Mouse (Mus musculus) brain, embryonic 14.5 days (tissue): ENCODE data around the gene Prrx2.
A peak's percentile ranks its signal among the peaks of the same experiment; 100 is the strongest.

Experiments
- CTCF ChIP-seq: fragments of 200-500 bp; IDR thresholded peaks from 2 replicates; pipeline ENCODE4 v1.5.1; 2012; ENCODE audit warnings: inconsistent platforms, mild to moderate bottlenecking, moderate library complexity, borderline replicate concordance; ENCODE audit not compliant: insufficient read depth, insufficient read length; ENCODE audit errors: extremely low read depth
- POLR2A ChIP-seq: fragments of 200-500 bp; IDR thresholded peaks from 2 replicates; pipeline ENCODE4 v1.6.1; 2012; ENCODE audit warnings: mild to moderate bottlenecking, inconsistent platforms, borderline replicate concordance; ENCODE audit not compliant: poor library complexity, insufficient read depth, insufficient read length, severe bottlenecking; ENCODE audit errors: extremely low read depth

DNA sequence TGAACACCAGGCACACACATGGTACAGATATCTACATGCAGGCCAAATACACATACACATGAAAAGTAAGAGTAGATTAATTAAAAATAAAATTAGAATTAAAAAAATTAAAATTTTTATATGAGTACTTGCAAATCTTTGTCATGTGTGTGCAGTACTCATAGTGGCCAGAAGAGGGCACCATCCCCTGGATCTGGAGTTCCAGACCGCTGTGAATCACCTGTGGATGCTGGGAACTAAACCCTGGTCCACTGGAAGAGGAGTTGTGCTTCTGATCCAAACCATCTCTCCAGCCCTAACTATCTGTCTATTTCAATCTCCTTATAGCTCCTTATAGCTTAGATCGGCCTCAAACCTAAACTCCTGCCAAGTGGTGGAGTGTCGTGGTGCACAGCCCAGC, 13.7 kb upstream of the Prrx2 start:
- TF ChIP-seq POLR2A (no peak), CTCF (peak; percentile 58)
